Mouse (Mus musculus): Measurements from ENCODE around the gene Gpr85. TPM values are rescaled to one million over a fixed set of nuclear protein-coding genes. Genes with fewer than 3 reads are reported as not detected.
A peak's percentile ranks its signal among the peaks of the same experiment; 100 is the strongest.
"Not testable (repeated sequence)": the region's sequence is repeated elsewhere in the genome, so short reads cannot be mapped to it uniquely, and the experiment has no call there.

Gpr85 gene
- polyA plus RNA-seq, 1 experiment = 0.07 TPM

DNA sequence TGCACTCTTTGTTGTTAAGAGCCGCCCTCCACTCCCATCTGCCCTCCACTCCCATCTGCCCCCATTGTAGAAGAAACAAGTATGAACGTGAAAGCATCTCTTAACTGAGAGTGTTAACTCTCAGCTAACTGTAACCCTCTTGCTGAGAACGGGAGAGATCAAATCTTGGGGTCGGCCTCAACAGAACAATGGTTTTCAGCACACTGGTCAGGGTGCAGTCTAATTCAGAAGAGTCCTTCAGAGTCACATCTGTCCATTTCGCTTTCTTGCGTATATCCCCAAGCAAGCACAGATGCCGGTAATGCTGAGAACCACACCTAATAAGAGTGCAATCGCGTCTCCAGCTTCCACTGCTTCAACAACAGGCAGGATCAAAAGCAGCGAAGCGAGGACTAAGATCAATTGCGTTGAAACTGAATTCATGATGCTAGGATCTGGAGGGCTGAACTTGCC, 30.6 kb upstream of the Gpr85 start:
- no peak overlapping the region for H3K4me3 ChIP-seq (ENCODE audit: control insufficient read depth, low read depth, low read length)
- no peak overlapping the region for H3K27ac ChIP-seq (ENCODE audit: control insufficient read depth, insufficient read depth, low read depth, low read length)
- TF ChIP-seq POLR2A (IDR thresholded peaks at IDR 0.05; ENCODE audit: control insufficient read depth, low read depth, low read length) (no peak), CTCF (IDR thresholded peaks at IDR 0.05; ENCODE audit: control insufficient read depth, insufficient read depth, insufficient replicate concordance, low read depth, low read length) (no peak)
- H3K4me1 ChIP-seq (ENCODE audit: control insufficient read depth, insufficient read depth, low read length) = peaks cover 2% of the 10 kb centered on the region; the same call in 1 of the 2 replicates
- no peaks in the 10 kb centered on the region for H3K36me3 ChIP-seq (ENCODE audit: control insufficient read depth, insufficient read depth, low read length)
- H3K27me3 ChIP-seq (ENCODE audit: control insufficient read depth, insufficient read depth, low read length) = no peaks in the 10 kb centered on the region

DNA sequence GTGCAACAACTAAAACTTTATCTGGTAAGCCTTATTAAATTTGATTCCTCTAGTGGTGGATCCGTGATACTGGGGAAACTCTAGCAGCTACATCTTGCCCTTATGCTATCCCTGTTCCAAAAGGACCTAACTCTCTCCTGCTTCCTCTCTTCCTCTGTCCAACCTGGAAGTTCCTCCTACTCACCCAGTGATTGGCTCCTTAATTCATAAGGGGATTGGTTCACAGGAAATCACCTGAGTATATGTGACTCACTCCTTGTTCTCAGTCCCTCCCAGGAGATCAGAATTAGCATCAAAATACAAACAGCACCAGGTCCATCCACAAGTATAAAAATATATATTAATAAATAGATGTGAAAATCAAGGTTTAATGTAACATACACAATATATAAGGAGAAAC, 20.9 kb upstream of the Gpr85 start:
- Histone ChIP-seq H3K36me3 (ENCODE audit: control insufficient read depth, insufficient read depth, low read length) (no peaks in the 10 kb centered on the region), H3K4me3 (ENCODE audit: control insufficient read depth, low read depth, low read length) (no peak overlapping the region)
- TF ChIP-seq CTCF (IDR thresholded peaks at IDR 0.05; ENCODE audit: control insufficient read depth, insufficient read depth, insufficient replicate concordance, low read depth, low read length) (no peak), POLR2A (IDR thresholded peaks at IDR 0.05; ENCODE audit: control insufficient read depth, low read depth, low read length) (no peak)

DNA sequence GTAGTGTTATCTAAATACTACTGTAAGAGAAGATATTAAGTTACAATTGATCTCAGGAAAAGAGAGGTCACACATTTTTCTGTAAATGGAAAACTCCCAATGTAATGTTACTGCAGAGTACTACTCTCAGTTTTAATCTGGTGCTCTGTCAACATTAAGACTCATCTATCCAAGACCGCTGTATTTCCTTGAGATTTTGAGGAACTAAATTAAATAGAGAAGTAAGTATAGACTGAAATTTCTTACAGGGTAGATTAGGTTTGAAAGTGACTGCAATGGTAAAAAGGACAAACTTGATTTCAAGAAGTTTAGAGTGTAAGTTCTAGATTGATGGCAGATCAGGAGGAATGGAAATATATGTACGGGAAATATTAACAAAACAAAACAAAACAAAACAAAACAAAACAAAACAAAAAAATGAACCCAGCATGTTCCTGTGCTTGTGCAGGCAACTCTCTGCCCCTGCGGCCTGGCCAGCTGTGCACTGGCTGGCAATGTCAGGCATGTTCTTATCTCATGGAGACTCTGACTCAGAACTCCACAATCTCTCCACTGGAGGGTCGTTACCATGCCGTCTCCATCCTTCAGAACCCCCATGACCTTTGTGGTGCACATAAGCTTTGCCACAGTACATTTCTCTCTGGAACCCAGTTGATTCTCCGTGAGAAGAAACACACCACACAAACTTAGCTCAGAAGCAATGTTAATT, 20.3 kb upstream of the Gpr85 start:
- no peak overlapping the region for H3K4me3 ChIP-seq (ENCODE audit: control insufficient read depth, low read depth, low read length)
- H3K4me1 ChIP-seq (ENCODE audit: control insufficient read depth, insufficient read depth, low read length) = no peaks in the 10 kb centered on the region
- no peaks in the 10 kb centered on the region for H3K36me3 ChIP-seq (ENCODE audit: control insufficient read depth, insufficient read depth, low read length)
- TF ChIP-seq POLR2A (IDR thresholded peaks at IDR 0.05; ENCODE audit: control insufficient read depth, low read depth, low read length) (no peak), CTCF (IDR thresholded peaks at IDR 0.05; ENCODE audit: control insufficient read depth, insufficient read depth, insufficient replicate concordance, low read depth, low read length) (no peak)
- H3K27me3 ChIP-seq (ENCODE audit: control insufficient read depth, insufficient read depth, low read length) = no peaks in the 10 kb centered on the region
- no peak overlapping the region for H3K27ac ChIP-seq (ENCODE audit: control insufficient read depth, insufficient read depth, low read depth, low read length)

More for the DNA sequence above, 20.9 kb upstream of the Gpr85 start:
- Histone ChIP-seq H3K4me1 (ENCODE audit: control insufficient read depth, insufficient read depth, low read length) (no peaks in the 10 kb centered on the region), H3K27ac (ENCODE audit: control insufficient read depth, insufficient read depth, low read depth, low read length) (no peak overlapping the region), H3K27me3 (ENCODE audit: control insufficient read depth, insufficient read depth, low read length) (no peaks in the 10 kb centered on the region)

GRCm38 (mm10) chr6:13854230-13854629, 14.5 kb upstream of the Gpr85 start:
- Histone ChIP-seq H3K4me1 (ENCODE audit: control insufficient read depth, insufficient read depth, low read length) (no peaks in the 10 kb centered on the region), H3K4me3 (ENCODE audit: control insufficient read depth, low read depth, low read length) (no peak overlapping the region), H3K27me3 (ENCODE audit: control insufficient read depth, insufficient read depth, low read length) (no peaks in the 10 kb centered on the region), H3K27ac (ENCODE audit: control insufficient read depth, insufficient read depth, low read depth, low read length) (no peak overlapping the region), H3K36me3 (ENCODE audit: control insufficient read depth, insufficient read depth, low read length) (no peaks in the 10 kb centered on the region)
- no peak for TF ChIP-seq CTCF (IDR thresholded peaks at IDR 0.05; ENCODE audit: control insufficient read depth, insufficient read depth, insufficient replicate concordance, low read depth, low read length)

DNA sequence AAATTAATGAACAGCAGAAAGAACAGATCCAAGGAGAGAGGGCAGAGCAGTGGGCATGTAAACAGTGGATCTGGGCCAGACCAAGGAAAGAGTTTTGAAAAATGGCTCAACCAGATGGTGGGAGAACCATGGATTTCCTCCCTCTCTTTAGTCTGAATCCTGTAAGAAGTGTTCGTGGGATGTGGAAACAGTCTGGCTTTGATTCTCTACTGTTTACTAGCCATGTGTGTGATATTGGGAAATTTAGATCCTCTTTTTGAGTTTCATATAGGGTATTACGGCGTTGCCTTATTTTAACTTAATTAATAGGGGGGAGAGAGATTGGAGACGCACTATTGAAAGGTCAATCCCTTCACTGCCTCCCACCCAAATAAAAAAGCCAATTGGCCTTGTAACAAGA, 13.5 kb upstream of the Gpr85 start:
- no peaks in the 10 kb centered on the region for H3K4me1 ChIP-seq (ENCODE audit: control insufficient read depth, insufficient read depth, low read length)
- H3K4me3 ChIP-seq (ENCODE audit: control insufficient read depth, low read depth, low read length) = no peak overlapping the region
- H3K36me3 ChIP-seq (ENCODE audit: control insufficient read depth, insufficient read depth, low read length) = no peaks in the 10 kb centered on the region
- H3K27ac ChIP-seq (ENCODE audit: control insufficient read depth, insufficient read depth, low read depth, low read length) = no peak overlapping the region
- no peak for TF ChIP-seq POLR2A (IDR thresholded peaks at IDR 0.05; ENCODE audit: control insufficient read depth, low read depth, low read length)
- H3K27me3 ChIP-seq (ENCODE audit: control insufficient read depth, insufficient read depth, low read length) = no peaks in the 10 kb centered on the region

DNA sequence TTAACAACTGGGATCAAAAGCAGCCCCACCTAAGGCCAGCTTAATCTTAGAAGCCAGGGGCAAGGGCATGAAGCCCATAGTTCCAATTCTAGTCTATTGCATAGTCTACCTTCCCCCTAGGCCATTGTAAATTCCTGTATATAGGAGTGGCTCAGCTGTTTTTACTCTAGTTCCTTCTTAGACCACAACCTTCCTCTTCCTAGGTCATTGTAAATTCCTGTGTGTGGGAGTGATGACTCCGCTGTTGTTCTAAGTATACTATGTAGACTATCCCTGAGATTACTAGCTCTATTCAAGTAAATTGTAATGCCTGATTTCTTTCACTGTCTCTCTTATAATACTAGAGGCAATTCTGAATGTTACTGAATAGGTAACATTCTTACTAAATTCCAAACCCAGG, 6.3 kb upstream of the Gpr85 start:
- H3K4me1 ChIP-seq (ENCODE audit: control insufficient read depth, insufficient read depth, low read length); H3K36me3 ChIP-seq (ENCODE audit: control insufficient read depth, insufficient read depth, low read length); H3K4me3 ChIP-seq (ENCODE audit: control insufficient read depth, low read depth, low read length); H3K27me3 ChIP-seq (ENCODE audit: control insufficient read depth, insufficient read depth, low read length); H3K27ac ChIP-seq (ENCODE audit: control insufficient read depth, insufficient read depth, low read depth, low read length): not testable (repeated sequence)

GRCm38 (mm10) chr6:13838677-13839344, 931 bp downstream of the Gpr85 start:
- H3K27ac ChIP-seq (ENCODE audit: control insufficient read depth, insufficient read depth, low read depth, low read length) = no peak overlapping the region
- peaks cover 2% of the 10 kb centered on the region for H3K4me1 ChIP-seq (ENCODE audit: control insufficient read depth, insufficient read depth, low read length)
- TF ChIP-seq CTCF (IDR thresholded peaks at IDR 0.05; ENCODE audit: control insufficient read depth, insufficient read depth, insufficient replicate concordance, low read depth, low read length) = no peak
- TF ChIP-seq POLR2A (IDR thresholded peaks at IDR 0.05; ENCODE audit: control insufficient read depth, low read depth, low read length) = no peak
- peak overlapping the region; percentile 58 for H3K4me3 ChIP-seq (ENCODE audit: control insufficient read depth, low read depth, low read length)
- no peaks in the 10 kb centered on the region for H3K36me3 ChIP-seq (ENCODE audit: control insufficient read depth, insufficient read depth, low read length)
- no peaks in the 10 kb centered on the region for H3K27me3 ChIP-seq (ENCODE audit: control insufficient read depth, insufficient read depth, low read length)

Data from testis, adult 2 months (tissue).